Mouse (Mus musculus) MEL (cell line): ENCODE measurements around the gene Pomgnt1.

Experiments
- CTCF ChIP-seq, 3 experiments: IDR thresholded peaks in 2 of 3; conservative IDR thresholded peaks in 1 of 3; 2 replicates each; pipeline ENCODE4 v1.5.1; 2011 to 2012; ENCODE audit warnings: low read length in 3 of 3, low read depth in 2 of 3, mild to moderate bottlenecking in 2 of 3, improper control_type of control experiment in 1 of 3, inconsistent platforms in 1 of 3, mixed read lengths in 1 of 3, moderate library complexity in 1 of 3; ENCODE audit not compliant: control insufficient read depth in 1 of 3, insufficient read depth in 1 of 3, poor library complexity in 1 of 3, severe bottlenecking in 1 of 3
- ELF1 ChIP-seq: IDR thresholded peaks from 2 replicates; pipeline ENCODE4 v1.6.1; 2014; ENCODE audit warnings: low read depth, mild to moderate bottlenecking, inconsistent platforms, low read length, improper control_type of control experiment, moderate library complexity
- EP300 ChIP-seq, 2 experiments: IDR thresholded peaks; 2 replicates each; pipeline ENCODE4 v1.6.1; 2011; ENCODE audit warnings: improper control_type of control experiment in 2 of 2, low read length in 2 of 2, low read depth in 1 of 2, mild to moderate bottlenecking in 1 of 2
- KAT2A ChIP-seq: conservative IDR thresholded peaks from 2 replicates; pipeline ENCODE4 v1.6.1; 2012; ENCODE audit warnings: low read depth, low read length, improper control_type of control experiment, inconsistent platforms
- MXI1 ChIP-seq: IDR thresholded peaks from 2 replicates; pipeline ENCODE4 v1.6.1; 2011; ENCODE audit warnings: mild to moderate bottlenecking, low read depth, low read length, improper control_type of control experiment
- POLR2A ChIP-seq, 2 experiments: IDR thresholded peaks; 2 replicates each; pipeline ENCODE4 v1.6.1; 2011 to 2012; ENCODE audit warnings: low read length in 2 of 2, mild to moderate bottlenecking in 2 of 2, control low read depth in 1 of 2, improper control_type of control experiment in 1 of 2, low read depth in 1 of 2, moderate library complexity in 1 of 2; ENCODE audit not compliant: control insufficient read depth in 1 of 2, insufficient read depth in 1 of 2, poor library complexity in 1 of 2
- POLR2AphosphoS5 ChIP-seq: IDR thresholded peaks from 2 replicates; pipeline ENCODE4 v1.6.1; 2012; ENCODE audit warnings: low read depth, borderline replicate concordance, mild to moderate bottlenecking, inconsistent platforms, low read length, moderate library complexity, mixed read lengths
- SMC3 ChIP-seq: IDR thresholded peaks from 2 replicates; pipeline ENCODE4 v1.6.1; 2011; ENCODE audit warnings: low read depth, low read length, improper control_type of control experiment
- TCF12 ChIP-seq: IDR thresholded peaks from 2 replicates; pipeline ENCODE4 v1.6.1; 2014; ENCODE audit warnings: low read depth, mild to moderate bottlenecking, inconsistent platforms, low read length, improper control_type of control experiment, moderate library complexity
- USF1 ChIP-seq: IDR thresholded peaks from 2 replicates; pipeline ENCODE4 v1.6.1; 2014; ENCODE audit warnings: low read depth, mild to moderate bottlenecking, inconsistent platforms, low read length, improper control_type of control experiment, moderate library complexity
- USF2 ChIP-seq, 2 experiments: IDR thresholded peaks; 2 replicates each; pipeline ENCODE4 v1.6.1; 2011 to 2012; ENCODE audit warnings: improper control_type of control experiment in 2 of 2, low read length in 2 of 2, borderline replicate concordance in 1 of 2, inconsistent platforms in 1 of 2, low read depth in 1 of 2, mild to moderate bottlenecking in 1 of 2; ENCODE audit not compliant: insufficient read depth in 1 of 2
- ZNF384 ChIP-seq: IDR thresholded peaks from 2 replicates; pipeline ENCODE4 v1.6.1; 2012; ENCODE audit warnings: low read depth, mild to moderate bottlenecking, inconsistent platforms, low read length, improper control_type of control experiment

DNA sequence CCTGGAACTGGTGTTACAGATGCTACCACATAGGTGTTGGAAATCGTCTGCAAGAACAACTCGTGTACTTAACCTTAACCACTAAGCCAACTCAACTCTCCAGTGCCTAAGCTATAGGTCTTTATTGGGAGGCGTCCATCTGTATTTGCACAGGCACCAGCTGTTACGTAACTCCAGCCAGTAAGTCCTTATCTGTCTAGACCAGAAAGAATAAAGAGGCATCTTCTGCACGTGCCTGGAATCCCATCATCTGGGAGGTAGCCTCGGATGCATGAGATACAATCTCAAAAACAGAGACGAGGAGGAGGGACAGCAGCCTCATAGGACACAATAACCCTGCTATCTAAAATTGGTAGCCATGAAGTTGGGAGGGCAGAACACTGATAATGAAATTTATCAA is 22.7 kb upstream of the Pomgnt1 start:
- TF ChIP-seq ZNF384 (no peak), CTCF (IDR thresholded peaks at IDR 0.05 in 2 of 3, conservative IDR thresholded peaks at IDR 0.05 in 1 of 3; ENCODE audit: control insufficient read depth in 1 of 3, insufficient read depth in 1 of 3, low read depth in 2 of 3, low read length in 3 of 3, poor library complexity in 1 of 3, severe bottlenecking in 1 of 3) (no peak), ELF1 (no peak), KAT2A (no peak), POLR2AphosphoS5 (no peak), TCF12 (peak; percentile 92), POLR2A (IDR thresholded peaks at IDR 0.05; ENCODE audit: control insufficient read depth in 1 of 2, insufficient read depth in 1 of 2, low read depth in 1 of 2, low read length in 2 of 2, poor library complexity in 1 of 2) (no peak), SMC3 (no peak), EP300 (IDR thresholded peaks at IDR 0.05; ENCODE audit: low read depth in 1 of 2, low read length in 2 of 2) (peak; percentile 54 to 80), MXI1 (peak; percentile 45; the same call in 1 of the 2 replicates), USF1 (no peak; the same call in 1 of the 2 replicates), USF2 (IDR thresholded peaks at IDR 0.05; ENCODE audit: borderline replicate concordance in 1 of 2, insufficient read depth in 1 of 2, low read depth in 1 of 2, low read length in 2 of 2) (no peak)
